Mouse (Mus musculus) bone marrow macrophage, adult 2 months (primary cell): ENCODE data around the gene Cnot8. TPM values are rescaled to one million over a fixed set of nuclear protein-coding genes. Genes with fewer than 3 reads are reported as not detected.
"Not testable (repeated sequence)": the region's sequence is repeated elsewhere in the genome, so short reads cannot be mapped to it uniquely, and the experiment has no call there.

Experiments used
- H3K27ac ChIP-seq: 2 replicates; pipeline ENCODE4 v1.5.1; 2012; ENCODE audit warnings: low read depth, low read length; ENCODE audit not compliant: insufficient read depth
- H3K4me1 ChIP-seq: 2 replicates; pipeline ENCODE4 v1.6.1; 2012; ENCODE audit warnings: low read length; ENCODE audit not compliant: control insufficient read depth, insufficient read depth
- H3K4me3 ChIP-seq: 2 replicates; pipeline ENCODE4 v1.5.1; 2012; ENCODE audit warnings: mild to moderate bottlenecking, low read length, moderate library complexity; ENCODE audit not compliant: insufficient read depth
- CTCF ChIP-seq: IDR thresholded peaks from 2 replicates; pipeline ENCODE4 v1.5.1; 2012; ENCODE audit warnings: low read depth, mild to moderate bottlenecking, low read length, moderate library complexity
- POLR2A ChIP-seq: IDR thresholded peaks from 2 replicates; pipeline ENCODE4 v1.6.1; 2012; ENCODE audit warnings: mild to moderate bottlenecking, low read depth, low read length, borderline replicate concordance
- polyA plus RNA-seq: library from polyadenylated mRNA; stranded (reverse); fragments of >200 nt; gene quantifications from 2 replicates; pipeline ENCODE4 v1.2.4, GENCODE M21; 2012; ENCODE audit not compliant: missing spikeins, insufficient read depth, insufficient read length

Cnot8 gene
- 58.4 and 58.5 TPM in 2 replicates for polyA plus RNA-seq

DNA sequence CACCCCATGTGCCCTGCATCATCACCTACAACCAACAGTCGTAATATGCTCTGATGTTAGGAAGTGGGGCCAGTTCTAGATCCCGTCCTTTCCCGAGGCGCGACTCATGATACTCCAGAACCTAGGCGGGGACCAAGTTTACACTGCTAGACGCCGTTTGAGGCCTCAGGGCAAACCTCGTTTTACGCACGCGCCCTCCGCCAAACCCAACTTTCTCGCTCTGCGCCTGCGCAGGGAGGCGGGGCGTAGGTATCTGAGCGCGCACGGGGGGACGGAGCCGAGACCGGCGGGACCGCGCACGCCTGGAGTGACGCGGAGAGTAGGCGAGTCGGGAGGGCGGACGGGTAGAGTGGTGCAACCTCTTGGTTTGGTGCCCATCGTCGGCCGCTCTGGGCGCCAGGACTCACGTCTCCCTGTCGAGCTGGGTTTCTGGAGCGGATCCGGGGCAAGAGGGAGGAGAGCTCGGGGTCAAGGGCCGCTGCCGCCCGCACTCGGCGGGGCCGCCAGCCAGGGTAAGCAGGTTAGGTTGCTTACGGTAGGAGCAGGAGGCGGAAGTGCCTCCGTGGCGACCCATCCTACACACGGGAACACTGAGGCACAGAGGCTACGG lies at the start of gene Cnot8:
Cnot8 (plus strand) TSS at position 457 of the 610 bp plus-strand sequence.
- peaks cover 31% of the 10 kb centered on the region for H3K4me1 ChIP-seq
- TF ChIP-seq CTCF (no peak), POLR2A (no peak)
- peak within 1 kb of the TSS; percentile 93 for H3K27ac ChIP-seq
- peak within 1 kb of the TSS; percentile 78 for H3K4me3 ChIP-seq

DNA sequence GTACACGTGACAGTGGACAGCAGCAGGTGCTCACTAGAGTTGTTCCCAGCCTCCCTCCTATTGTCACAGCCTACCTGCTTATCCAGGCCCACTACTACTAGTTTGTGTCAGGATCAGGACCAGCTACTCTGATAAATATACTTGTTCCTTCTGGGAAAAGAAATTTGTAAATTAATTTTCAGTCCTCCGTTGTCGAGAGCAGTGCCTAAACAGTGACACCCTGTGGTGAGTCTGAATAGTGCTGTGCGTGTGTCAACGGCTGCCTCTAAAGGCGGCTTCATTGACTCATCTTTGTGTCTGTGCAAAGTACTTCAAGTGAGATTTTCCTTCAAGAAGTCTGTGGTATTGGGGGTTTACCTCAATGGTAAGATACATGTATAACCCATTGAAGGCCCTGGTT lies 46.5 kb upstream of the Cnot8 start:
- H3K27ac ChIP-seq: no peak overlapping the region
- no peaks in the 10 kb centered on the region for H3K4me1 ChIP-seq
- no peak overlapping the region for H3K4me3 ChIP-seq
- peak; percentile 63 for TF ChIP-seq CTCF
- TF ChIP-seq POLR2A: no peak

DNA sequence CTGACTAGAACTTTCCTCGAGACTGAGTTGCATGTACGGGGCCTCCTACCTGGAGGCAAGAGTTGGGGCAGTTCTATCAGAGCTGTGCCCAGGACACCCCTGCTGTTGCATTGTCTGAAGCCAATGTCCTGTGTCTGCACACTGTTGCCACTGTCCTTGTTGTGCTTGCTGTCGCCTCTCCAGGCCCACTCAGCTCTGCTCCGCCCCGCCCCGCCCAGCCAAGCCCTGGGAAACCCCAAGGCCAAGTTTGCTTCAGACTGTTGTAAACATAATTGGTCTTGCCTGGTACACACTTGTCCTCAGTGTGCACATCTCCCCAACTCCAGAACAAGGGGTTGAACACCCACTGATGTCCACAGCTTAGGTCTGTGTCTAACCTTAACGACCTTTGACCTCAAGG lies 44.2 kb upstream of the Cnot8 start:
- not testable (repeated sequence) for H3K27ac ChIP-seq, H3K4me3 ChIP-seq, H3K4me1 ChIP-seq

DNA sequence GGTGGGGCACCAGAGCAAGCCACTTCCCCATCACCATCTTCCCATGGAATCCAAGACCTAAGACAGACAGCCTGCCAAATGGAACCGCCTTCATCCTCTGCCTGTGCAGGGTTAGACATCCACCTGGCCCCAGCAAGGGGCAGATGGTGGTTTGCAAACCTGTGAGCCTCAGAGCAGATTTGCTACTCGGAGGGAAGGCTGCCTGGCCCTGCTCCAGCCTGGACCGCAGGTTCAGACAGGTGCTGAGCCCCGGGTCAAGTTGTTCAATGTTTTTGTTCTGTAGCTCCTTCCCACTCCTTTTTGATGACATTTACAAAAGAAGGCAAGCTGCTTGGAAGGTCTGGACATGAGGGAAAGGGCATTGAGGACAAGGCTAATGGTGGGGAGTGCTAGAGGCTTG lies 42.7 kb upstream of the Cnot8 start:
- H3K4me1 ChIP-seq, H3K27ac ChIP-seq, H3K4me3 ChIP-seq: not testable (repeated sequence)

DNA sequence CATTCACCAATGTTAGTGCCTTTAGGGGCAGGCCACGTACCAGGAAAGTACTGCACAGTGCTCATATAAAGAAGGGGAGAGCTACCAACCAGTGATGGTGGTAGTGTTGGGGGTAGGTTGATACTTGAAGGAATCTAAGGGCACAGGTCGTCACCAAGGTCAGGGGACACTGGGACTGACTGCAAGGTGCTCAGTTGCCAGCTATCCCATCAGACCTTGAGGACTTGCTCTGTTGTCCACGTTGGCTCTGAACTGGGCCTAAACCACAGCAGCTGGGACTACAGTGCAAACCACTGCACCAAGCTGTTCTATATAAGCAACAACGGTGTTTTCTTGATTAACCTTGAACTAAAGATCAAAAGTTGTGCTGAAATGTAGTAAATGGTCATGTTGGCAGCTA lies 41.4 kb upstream of the Cnot8 start:
- Histone ChIP-seq H3K4me1 (no peaks in the 10 kb centered on the region), H3K27ac (no peak overlapping the region), H3K4me3 (no peak overlapping the region)
- TF ChIP-seq CTCF (no peak), POLR2A (no peak)

DNA sequence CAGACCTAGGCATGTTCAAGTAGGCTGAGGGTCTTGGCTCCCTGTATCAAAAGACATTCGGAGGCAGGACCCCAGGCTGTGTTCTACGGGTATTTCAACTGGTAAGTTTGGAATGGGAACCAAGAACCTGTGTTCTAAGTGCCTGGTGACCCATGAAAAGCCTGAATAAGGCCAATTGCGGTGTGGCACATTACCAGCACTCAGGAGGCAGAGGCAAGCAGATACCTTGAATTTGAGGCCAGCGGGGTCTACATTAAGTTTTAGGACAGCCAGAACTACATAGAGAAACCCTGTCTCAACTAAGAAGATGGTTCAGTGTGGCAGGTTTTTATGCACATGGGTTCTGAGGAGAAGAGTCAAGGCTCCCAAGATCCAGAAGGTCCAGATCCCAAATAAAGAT lies 38.9 kb upstream of the Cnot8 start:
- no peak for TF ChIP-seq POLR2A
- no peak for TF ChIP-seq CTCF
- Histone ChIP-seq H3K27ac (no peak overlapping the region), H3K4me3 (no peak overlapping the region), H3K4me1 (no peaks in the 10 kb centered on the region)

DNA sequence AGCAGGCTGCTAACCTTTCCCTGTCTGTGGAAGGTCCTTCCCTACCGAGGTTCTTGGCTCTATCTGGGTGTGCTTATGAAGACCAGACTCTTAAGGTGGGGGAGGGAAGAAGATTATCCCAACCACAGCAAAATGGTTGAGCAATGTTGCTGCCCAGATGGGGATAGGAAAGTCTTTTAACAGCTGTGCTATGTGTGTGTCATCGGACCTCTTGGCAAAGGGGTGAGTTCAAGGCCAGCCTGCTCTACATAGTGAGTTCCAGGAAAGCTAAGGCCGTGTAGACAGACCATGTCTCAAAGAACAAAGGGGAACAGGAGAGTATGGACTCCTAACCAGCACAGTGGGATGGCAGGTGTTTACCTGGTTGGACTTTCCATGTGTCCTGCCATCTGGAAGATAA lies 31.0 kb upstream of the Cnot8 start:
- Histone ChIP-seq H3K4me1 (no peaks in the 10 kb centered on the region), H3K27ac (no peak overlapping the region), H3K4me3 (no peak overlapping the region)
- TF ChIP-seq POLR2A (no peak), CTCF (no peak)

DNA sequence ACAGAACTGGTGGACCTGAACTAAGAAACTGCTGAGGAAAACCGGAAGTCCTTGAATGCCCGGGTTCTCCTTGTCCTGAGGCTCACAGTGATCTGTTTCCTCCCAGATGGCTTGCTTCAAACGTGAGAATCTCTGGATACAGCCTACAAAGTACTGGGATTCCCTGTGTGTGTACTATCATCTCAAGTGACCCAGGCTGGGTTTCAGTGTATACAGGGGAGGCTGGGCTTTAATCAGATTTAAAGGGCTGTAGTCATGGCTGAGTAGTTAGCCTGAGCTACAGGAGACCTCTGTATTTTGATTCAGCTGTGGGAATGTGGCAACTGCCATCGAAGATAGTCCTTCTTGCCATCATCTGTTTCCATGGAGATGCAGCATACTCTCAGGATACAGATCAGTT lies 26.7 kb upstream of the Cnot8 start:
- Histone ChIP-seq H3K27ac (no peak overlapping the region), H3K4me1 (no peaks in the 10 kb centered on the region), H3K4me3 (no peak overlapping the region)
- no peak for TF ChIP-seq CTCF
- no peak for TF ChIP-seq POLR2A

DNA sequence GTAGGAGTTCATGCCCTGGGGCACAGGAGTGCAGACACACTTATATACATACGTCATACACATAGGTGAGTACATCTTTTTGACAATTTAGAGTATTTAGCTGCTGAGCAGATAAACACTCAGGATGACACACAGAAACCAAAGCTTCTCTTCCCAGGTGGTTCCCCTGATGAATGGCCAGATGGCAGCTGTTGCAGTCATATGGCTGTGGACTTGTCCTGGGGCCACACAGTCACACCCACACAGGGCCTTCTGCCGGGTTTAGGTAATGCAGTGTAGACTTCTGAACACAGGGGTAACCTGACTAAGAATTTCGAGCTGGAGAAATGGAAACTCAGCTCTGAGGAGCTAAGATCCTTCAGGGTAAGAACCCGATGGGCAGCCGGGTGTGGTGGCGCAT lies 22.2 kb upstream of the Cnot8 start:
- Histone ChIP-seq H3K4me1 (no peaks in the 10 kb centered on the region), H3K4me3 (no peak overlapping the region), H3K27ac (no peak overlapping the region)
- TF ChIP-seq POLR2A: no peak

DNA sequence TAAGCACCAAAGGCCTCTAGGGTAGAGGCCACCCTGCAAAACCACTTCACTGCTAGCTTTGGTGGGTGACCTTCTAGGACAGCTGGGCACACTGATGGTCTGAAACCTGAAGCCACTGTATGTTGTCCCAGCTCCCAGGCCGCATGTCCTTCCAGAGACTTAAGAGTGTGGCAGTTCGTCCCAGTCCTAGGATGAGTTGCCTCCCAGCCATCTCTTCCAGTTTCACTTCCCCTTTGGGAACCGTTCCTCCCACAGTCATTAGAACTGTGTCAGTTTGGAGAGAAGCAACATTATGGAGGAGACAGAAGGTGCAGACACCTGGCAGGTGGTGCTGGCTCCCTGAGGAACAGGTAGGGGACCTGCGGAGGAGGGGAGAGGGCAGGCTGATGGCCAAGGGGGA lies 11.4 kb upstream of the Cnot8 start:
- H3K27ac ChIP-seq: no peak overlapping the region
- H3K4me3 ChIP-seq: peak overlapping the region; percentile 13
- H3K4me1 ChIP-seq: peaks cover 16% of the 10 kb centered on the region
- no peak for TF ChIP-seq POLR2A
- no peak for TF ChIP-seq CTCF

DNA sequence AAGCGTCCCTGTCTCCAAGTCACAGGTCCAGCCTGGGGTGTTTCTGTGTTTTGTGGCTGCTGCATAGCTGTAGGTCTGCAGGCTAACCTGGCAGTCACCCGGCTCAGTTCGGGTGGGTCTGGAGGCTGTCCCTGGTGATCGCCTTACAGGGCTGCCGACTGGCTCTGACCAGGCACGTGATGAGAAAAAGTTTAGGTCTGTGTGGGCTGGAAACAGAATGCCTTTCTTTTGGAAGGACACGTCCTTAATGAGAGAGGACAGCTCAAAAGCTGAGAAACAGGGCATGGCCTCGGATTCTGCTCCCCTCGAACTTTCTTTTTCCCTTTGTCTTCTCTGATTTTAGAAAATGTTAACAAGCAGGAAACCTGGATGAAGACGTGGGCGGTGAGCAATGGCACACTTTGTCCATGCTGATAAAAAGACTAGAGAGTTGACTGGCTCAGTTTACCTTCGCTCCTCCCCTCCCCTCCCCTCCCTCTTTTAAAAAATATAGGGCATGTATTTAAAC lies 10.9 kb upstream of the Cnot8 start, which contains the start of gene Gm12248:
Gm12248 (minus strand) TSS at position 114 of the 508 bp plus-strand sequence.
- Histone ChIP-seq H3K4me1 (peaks cover 16% of the 10 kb centered on the region), H3K4me3 (peak within 1 kb of the TSS; percentile 13), H3K27ac (no peak within 1 kb of the TSS)
- TF ChIP-seq POLR2A (no peak), CTCF (no peak)
